Mouse (Mus musculus) cerebellum, postnatal 4 days (tissue): ENCODE measurements around the gene Hpcal1.
A peak's percentile ranks its signal among the peaks of the same experiment; 100 is the strongest.

Experiments used
- DNase-seq, 2 experiments: peaks; one replicate each; pipeline ENCODE4 v3.0.0; 2022; ENCODE audit warnings: low spot score in 2 of 2, mixed read lengths in 1 of 2

Hpcal1 gene

DNA sequence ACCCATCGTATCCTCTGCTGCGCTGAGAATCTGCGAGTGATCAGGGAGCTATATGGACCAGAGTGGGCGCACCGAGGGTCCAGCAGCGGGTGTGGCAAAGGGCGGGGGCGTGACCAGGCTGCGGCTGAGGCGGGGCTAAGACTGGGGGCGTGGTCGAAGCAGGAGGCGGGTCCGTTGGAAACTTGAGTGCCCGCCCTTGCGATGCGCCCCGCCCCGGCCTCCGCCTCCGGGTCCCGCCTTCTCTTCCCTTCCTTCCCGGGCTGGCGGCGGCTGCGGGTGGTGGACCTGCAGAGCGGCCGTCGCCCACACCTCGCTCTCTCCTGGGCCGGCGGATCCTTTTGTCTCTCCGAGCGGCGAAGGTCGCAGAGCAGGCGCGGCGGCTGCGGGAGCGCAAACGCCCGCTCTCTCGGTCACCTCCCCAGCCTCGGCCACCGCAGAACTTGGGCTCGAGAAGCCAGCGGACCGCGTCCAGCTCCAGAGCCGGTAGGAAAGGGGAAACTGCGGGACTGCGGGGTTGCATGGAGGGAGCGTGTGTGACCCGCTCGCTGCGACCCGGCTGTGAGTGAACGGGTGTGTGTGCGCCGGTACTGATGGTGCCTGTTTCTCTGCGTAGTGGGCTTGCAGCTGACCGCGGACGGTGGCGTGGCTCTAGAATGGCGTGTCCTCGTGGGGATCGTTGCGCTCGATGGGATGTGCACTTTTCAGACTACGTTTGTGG lies at the start of gene Hpcal1:
Hpcal1 (plus strand) TSS at position 293 of the 718 bp plus-strand sequence.
- peak; percentile 86 to 93 for DNase-seq

DNA sequence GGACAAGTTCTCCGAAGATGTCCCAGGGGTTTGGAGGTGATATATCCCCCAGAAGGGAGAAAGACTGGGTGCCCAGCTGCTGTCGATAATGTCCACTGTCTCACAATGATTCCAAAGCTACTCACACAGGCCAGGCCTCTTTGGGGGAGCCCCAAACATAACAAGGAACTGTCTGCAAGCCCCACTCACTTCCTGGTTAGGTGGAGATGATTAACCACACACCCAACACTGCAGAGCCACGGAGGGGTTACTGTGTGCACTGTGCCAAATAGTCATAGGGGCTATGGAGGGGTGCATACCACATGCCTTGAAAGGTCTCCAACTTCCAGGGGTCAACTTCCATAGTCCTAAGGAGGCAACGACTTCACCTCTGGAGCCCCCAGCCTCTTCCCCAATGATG lies 49.4 kb upstream of the Hpcal1 start:
- no peak for DNase-seq

DNA sequence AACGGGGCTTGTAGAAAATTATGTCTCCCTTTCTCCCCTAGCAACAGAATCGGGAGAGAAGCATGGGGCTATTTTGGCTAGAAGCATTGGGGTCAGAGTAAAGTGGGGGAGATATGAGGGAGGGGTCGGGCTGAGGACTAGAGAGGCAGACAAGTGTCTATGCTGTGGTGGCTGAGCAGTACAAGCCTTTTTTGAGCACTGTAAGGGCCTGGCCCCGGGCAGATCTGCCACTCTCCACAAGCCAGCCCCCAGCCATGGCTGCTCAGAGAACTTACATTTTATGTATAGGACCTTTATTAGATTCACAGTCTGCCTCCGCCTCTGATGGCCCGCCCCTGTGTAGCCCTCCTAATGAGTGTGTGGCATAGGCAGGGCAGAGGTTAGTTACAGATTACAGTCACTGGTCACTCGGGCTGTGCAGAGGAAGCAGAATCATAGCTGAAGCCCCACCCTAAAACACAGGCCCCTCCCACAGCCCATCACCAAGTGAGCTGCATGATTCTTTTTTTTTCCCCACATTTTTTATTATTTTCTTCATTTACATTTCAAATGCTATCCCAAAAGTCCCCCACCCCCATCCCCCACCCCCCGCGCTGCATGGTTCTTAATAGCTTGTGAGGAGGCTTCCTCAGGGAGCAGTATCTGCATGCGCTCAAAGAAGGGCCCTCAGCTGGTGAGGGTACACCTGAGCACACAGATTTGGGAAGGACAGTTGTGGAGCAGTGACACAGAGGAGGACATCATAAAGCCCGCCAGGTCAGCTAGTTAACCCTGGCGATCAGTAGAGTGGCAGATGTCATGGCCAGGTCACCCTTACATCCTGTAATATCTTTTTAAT lies 46.1 kb upstream of the Hpcal1 start:
- no peak for DNase-seq

DNA sequence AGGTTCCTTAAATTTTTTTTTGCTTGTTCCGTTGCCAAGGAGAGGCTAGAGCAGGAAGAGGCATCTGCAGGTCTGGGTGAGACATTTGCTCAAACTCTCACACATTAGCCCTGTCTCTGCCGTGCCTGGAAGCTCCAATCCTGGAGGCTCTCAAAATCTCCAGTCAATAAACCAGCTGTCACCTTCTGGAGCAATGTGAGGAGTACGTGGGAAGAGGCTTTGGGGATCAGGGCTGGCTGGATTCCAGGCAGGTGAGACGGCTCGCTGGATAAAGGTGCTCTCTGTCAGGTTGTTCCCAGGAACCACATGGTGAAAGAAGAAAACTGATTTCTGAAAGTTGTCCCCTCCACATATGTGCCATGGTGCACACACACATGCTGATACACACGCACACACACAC lies 44.2 kb upstream of the Hpcal1 start:
- no peak for DNase-seq

DNA sequence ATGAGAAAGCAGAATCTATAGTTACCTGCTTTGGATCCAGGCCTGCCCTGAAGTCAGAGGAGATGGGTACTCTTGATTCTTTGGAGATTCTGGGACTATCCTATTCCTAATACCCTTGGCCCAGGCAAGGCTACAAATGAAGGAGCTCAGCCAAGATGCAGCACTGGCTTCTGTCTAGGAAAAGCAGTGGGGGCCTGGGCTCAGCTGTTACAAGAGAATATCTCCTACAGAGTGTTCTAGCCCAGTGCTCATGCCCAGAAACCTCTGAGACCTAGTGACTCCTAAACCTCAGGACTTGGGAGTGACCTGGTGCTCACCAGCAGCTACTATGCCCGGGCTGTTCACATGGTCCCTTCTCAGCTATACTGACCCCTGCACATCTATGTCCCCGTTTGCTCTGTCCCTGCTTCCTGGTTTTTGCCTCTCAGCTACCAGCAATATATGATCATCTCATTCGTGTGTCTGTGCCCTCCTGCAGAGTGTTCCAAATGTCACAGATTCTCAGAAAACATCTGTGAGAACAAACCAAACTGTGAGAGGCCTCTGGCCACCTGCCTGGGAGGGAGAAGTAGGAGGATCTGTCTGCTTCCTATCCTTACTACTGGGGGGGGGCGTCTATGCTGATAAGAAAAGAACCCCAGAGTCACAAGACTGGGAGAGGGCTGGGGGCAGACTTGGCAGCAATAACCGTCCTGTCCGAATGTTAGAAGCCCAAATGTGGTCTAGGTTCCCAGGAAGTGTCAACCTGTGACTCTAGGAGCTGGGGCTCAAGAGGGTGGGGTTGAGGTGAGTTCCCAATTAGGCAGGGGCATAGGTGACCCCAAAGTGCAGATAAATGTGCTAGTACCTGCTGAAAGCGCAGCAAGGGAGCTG lies 39.2 kb upstream of the Hpcal1 start:
- peak in 1 of 2 experiments; percentile 15 for DNase-seq

DNA sequence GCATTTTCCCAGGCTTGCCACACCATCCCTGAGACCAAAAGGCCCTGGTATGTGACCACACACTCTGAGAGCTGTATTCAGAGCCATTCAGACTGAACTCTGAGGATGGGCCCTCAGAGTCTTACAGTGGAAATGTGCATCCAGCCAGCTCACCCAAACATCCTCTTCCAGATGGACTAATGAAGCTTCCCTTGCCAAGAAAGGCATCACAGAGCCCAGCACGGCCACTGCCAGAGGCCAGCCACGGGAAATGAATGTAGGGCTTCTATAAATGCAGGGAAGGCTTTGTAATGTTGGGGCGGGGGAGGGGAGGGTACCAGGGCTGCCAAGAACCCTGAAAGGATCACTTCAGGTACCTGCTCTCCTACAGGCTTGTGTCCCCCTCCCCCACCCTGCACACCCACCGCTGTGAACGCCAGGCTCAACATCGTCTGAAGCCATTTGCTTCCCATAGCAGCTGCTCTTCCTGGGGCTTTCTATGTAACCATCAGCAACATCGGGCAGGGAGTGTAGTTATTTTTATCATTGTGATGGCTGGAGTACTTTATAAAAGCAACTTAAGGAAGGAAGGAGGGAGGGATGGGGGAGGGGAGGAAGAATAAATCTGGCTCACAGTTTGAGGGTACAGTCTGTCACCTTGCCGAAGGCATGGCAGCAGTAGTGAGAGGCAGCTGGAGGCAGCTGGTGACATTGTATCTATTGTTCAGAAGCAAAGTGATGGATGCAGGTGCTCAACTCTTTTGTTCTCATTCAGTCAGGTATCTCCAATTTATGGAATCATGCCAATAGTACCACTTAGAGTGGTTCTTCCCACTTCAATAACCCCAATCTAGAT lies 38.2 kb upstream of the Hpcal1 start:
- no peak for DNase-seq

DNA sequence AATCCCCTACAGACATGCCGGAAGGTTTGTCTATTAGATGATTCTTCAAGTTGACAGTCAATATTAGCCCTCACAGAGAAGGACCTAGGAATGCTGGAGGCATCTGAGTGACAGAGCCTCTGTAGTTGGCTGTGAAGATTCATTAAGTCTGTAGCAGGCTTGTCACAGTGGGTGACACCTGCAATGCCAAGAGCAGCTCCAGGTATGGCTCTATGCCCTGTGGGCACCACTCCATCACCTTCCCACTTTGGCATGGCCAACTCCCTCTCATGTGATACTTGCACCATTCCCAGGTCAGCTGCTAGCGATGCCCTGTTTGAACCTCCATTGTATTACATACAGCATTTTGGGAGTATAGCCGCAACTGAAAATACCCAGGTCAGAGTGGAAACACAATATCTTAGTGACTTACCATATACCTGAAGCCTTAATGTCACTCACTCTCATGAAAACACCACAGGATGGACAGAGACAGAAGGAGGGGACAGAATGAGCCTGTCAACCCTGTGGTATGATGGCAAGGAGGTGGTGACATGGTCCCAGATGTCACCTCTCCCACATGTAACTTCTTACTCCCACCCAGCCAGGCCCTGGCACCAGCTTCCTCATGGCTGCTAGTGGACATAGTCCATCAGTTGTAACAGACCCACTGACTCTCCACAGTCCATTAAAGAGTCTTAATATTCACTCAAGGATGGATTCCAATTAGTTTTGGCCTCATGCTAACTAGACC lies 37.4 kb upstream of the Hpcal1 start:
- DNase-seq = peak in 1 of 2 experiments; percentile 74

DNA sequence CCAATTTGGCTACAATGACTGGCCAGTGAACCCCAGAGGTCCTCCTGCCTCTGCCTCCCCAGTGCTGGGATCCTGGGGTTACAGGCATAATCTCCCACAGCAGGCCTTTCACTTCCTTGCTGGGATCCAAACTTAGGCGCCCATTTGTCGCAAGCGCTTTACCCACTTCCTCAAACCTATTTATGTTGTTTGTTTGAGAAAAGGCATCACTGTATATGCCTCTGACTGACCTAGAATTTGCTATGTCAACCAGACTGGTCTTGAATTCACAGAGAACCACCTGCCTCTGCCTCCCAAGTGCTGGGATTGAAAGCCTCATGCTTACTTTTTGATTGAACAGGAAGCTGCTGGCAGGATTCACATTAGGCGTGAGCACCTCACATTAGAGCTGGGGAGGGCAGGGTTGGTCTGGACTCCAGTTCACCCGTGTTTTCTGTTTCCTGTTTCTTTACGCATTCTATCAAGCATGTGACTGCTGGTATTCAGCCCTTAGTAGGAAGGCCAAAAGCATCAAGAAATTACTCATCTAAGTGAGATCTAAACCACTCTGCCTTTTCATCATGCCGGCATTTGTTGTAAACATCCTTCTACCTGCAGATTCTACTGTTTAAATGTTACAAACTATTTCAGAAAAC lies 33.0 kb upstream of the Hpcal1 start:
- DNase-seq = no peak

DNA sequence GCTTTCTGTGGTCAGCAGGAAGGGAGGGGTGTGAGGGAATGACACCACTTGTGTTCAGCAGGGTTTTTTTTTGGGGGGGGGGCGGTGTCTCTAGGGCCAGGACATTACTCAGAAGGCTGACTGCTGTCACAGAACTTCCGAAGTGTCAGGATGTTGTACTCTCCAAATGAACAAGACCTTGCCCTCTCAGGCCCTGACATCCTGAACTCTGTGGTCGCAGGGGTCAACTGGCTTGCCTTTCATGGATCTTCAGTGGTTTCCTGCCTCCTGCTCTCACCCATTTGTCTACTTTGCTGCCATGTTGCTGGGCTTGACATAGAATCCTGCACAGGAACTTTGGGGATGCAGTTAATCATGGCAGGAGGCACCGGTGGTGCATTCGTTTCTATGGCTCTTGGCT lies 32.1 kb upstream of the Hpcal1 start:
- no peak for DNase-seq

DNA sequence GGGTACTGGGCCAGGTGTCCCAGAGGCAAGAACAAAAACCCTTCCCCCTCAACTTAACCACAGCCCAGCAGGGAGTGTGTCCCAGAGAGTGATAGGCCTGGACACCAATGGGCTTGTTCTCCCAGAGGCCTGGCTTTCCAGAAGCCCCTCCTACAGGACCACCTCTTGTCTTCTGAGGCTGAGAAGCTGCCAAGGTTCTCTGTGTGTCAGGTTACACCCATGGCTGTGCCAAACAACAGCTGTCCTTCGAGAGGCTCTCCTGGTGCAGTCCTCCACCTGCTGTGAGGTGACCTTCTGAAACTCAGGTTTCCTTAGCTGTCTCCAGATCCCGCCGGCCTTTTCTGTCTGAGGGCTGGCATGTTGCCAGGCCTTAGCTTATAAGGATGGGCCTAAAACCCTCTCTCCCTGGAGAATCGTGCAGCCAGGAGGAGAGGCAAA lies 29.2 kb upstream of the Hpcal1 start:
- DNase-seq = peak in 1 of 2 experiments; percentile 32

DNA sequence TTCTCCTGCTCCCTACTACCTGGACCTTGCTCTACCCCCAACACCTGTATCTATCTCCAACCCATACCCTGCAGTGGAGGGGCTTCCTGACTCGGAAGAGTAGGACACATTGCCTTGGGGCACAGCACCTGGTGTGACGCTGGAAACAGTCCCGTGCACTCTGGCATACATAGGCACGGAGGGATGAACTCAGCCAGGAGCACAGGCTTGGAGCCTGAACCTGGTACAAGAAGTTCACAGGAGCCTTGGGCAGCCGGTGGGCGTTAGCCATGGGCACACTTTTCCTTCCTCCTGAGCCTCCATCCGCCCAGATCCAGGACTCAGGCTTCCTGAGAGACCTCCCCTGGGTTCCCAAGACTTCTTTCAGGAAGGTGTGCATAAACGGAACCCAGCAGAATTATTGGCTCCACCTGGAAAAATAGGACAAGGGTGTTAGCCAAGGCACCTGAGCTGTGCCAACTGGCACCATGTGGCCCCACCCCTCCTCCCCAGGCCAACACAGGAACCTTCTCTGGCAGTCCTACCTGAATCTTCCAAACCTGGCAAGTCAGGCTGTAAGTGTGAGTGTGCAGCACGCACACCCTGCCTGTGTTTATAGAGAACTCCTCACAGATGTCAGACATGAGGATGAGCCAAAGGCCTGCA lies 26.5 kb upstream of the Hpcal1 start:
- no peak for DNase-seq

DNA sequence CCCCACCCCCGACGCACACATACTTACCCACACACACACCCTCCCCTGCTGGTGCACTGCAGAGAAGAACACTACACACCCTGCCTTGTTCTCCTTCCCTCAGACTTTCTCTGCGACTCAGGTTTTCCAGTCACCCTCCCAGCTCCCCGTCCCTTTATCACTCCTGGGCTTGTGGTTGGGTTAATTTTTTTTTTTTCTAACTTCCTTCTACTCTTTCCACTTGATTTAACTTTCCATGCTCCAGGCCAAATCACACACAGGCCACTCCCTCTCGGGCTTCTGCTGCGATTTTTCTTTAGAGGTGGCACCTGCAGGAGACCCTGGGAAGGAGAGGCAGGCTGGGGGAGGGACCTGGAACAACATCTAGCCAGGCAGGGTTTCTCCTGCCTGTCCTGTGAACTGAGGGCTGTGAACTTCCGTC lies 24.7 kb upstream of the Hpcal1 start:
- no peak for DNase-seq

DNA sequence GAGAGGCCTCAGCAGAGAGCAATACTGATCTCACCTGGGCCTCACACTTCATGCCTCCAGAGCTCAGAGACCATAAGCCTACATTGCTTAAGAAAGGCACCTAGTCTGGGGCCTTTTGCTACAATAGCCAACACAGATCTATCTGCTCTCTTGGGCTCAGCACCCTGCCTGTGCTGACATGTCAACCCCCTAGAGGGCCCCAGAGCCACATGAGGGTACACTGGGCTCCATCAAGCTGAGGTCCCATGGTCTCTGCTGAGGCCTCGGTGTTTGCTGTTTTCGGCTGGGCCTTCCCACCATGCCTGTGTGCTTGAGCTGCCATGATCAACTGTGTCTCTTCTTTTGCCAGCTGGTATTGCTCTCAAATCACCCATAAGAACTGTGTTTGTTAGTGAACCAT lies 24.0 kb upstream of the Hpcal1 start:
- DNase-seq = no peak

DNA sequence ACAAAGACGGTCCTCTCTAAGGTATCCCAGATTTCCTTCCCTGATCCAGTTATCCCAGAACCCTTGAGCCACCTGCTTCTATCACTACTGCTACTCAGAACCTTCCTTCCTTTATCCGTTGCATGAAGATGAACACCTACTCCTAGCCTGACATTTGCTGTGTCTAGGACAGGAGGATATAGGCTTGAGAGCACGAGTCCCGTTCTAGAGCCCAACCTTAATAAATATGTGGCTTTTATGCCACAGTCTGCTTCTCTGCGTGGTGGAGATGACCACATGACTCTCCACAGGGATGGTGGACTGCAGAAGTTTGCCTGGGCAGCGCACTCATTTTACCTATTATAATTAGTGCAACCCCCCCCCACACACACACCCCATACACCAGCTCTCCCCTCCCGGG lies 16.9 kb upstream of the Hpcal1 start:
- DNase-seq = no peak

DNA sequence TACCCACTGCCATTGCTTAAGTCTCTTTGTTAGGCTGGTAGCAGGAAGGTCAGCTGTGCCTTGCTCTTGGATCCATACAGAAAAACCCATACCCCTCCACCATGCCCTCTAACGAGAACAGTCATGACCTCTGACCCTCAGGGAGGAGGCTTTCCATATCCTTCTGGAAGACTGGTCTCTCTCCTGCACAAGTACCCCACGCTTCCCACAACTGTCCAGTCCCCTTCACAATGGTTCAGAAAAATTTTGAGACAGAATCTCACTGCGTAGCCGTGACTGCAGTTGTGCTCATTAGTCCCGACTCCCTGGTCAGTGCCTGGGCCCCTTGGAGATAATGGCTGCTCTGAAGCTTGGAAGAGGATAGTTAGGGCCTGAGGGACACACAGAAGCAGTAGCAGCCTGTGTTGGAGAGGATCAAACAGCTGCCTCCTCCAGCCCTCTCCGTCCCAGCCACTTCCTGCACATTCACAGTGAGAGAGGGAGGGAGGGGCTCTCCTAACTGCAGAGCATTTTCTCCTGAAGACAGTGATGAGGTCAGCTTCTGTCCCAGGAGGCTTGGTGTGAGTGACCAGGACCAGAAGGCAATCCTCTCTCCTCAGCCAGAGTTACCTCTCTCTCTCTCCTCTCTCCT lies 16.4 kb upstream of the Hpcal1 start:
- DNase-seq = no peak

DNA sequence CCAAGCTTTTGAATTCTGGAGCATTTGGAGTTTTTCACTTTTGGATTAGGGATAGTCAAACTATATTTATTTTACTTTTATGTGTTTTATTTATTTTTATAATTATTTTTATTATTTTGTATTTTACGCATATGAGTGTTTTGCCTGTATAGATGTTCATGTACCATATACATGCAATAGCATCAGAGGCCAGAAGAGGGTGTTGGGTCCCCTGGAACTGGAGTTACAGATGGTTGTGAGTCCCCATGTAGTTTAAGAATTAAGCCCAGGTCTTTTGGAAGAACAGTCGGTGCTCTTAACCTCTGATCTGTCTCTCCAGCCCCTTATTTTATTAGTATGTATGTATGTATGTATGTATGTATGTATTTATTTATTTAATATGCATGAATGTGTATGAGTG lies 12.9 kb upstream of the Hpcal1 start:
- no peak for DNase-seq

DNA sequence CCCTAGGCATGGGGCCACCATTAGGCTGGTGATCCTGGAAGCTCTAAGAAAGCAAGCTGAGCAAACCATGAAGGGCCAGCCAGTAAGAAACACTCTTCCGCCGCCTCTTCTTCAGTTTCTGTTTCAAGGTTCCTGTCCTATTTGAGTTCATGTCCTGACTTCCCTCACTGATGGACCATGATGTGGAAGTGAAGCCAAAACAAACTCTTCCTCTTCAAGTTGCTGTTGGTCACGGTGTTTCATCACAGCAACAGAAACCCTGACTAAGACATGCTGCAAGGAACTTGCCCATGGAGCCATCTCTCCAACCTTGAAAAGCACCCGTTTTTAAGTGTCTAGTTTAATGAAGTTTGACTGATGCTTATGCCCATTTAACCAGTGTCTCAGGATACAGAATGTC lies 11.1 kb upstream of the Hpcal1 start:
- DNase-seq = no peak

DNA sequence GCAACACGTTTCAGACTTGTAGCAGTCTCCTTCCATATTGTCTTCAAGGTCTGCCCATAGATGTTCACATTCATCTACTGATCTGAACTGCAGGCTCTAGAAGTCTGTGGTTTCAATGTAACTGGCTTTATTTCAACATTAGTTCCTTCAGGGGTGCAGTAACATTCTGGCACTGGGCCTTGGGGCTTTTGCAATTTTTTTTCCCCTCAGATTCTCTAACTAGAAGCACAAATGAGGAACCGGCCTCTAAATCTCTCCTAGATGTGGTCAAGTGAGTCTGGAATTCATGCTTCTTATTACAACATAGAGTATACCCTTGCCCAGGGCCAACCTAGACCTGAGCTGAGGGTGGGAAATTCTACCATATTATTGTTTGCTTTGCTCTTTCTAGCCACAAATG lies 8.5 kb upstream of the Hpcal1 start:
- no peak for DNase-seq

DNA sequence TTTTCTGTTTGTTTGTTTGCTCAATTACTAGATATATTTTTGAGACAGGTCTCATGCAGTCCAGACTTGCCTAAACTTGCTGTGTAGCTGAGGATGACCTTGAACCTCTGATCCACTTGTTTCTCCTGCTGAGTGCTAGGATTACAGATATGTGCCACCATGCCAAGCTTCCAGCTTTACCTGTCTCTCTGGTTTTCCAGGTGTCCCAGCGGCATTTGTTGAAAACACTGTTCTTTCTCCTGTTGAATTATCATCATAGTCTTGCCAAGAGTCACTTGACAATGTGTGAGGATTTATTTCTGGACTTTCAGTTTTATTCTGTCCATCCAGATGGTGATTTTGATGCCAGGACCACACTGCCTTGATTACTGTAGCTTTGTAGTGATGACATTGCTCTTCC lies 6.3 kb upstream of the Hpcal1 start:
- no peak for DNase-seq
